Mouse (Mus musculus) brown adipose tissue, adult 24 weeks (tissue): ENCODE measurements at regions not wholly inside any gene's neighbourhood (a gene's known extent, or its start where the extent isn't known, plus 50 kb on each side); places are given as distances from the start of the nearest gene placed in this dataset.

ENCODE experiments used
- H3K27ac ChIP-seq: fragments of 200-500 bp; replicated peaks from 2 replicates; pipeline ENCODE4 v1.5.1; 2012; ENCODE audit warnings: low read depth, mild to moderate bottlenecking, low read length
- H3K4me1 ChIP-seq: fragments of 200-500 bp; 2 replicates; pipeline ENCODE4 v1.6.1; 2012; ENCODE audit warnings: low read length, mixed read lengths; ENCODE audit not compliant: control insufficient read depth, insufficient read depth, insufficient read length
- H3K4me3 ChIP-seq: fragments of 200-500 bp; 2 replicates; pipeline ENCODE4 v1.5.1; 2012; ENCODE audit warnings: low read depth, mild to moderate bottlenecking, low read length, moderate library complexity; ENCODE audit not compliant: insufficient read depth

GRCm38 (mm10) chr6:93291711-93292110, 348.4 kb upstream of the Adamts9 start:
- H3K27ac ChIP-seq = no peak overlapping the region

DNA sequence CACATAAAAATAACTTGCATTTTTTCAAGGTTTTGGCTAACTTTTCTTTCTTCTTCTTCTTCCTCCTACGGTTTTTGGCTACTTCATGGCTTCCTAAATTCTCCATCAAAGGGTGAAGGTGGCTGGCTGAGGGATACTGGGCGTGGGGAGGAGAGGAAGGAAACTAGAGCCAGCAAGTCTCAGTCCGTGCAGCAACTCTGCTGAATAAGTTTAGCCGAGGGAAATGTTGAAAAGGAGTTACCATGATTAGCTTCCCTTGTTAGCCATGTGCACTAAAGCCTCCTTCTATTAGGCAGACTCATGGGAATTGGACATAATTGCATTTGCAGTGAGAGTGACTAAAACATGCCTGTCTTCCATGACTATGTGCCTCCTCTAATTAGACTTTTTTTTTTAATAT, 345.1 kb upstream of the Adamts9 start:
- peaks cover 2% of the 10 kb centered on the region; the same call in 1 of the 2 replicates for H3K4me1 ChIP-seq

More at GRCm38 (mm10) chr6:93291711-93292110, 348.4 kb upstream of the Adamts9 start:
- peaks cover 2% of the 10 kb centered on the region; the same call in 1 of the 2 replicates for H3K4me1 ChIP-seq
- no peak overlapping the region for H3K4me3 ChIP-seq

DNA sequence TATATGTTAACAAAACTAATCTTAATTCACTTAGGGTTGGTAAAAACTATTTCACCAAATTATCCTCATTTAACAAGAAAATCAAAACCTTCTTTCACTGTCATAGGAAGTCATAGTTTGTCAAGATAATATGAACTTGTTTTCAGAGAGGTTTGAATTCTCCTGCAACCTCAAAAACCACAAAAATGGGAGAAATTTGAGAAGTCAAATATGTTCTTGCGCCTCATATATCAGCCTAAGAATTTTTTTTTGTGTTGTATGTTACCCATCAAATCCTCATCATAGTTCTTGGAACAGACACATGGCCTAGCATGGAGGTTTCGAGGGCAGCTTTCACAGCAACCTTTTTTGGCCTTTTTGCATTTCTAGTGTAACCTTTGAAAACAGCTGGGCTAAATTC, 342.5 kb upstream of the Adamts9 start:
- Histone ChIP-seq H3K27ac (no peak overlapping the region), H3K4me3 (no peak overlapping the region), H3K4me1 (peaks cover 2% of the 10 kb centered on the region; the same call in 1 of the 2 replicates)

More for the DNA sequence above, 345.1 kb upstream of the Adamts9 start:
- Histone ChIP-seq H3K27ac (no peak overlapping the region), H3K4me3 (no peak overlapping the region)

- Histone ChIP-seq H3K27ac (no peak overlapping the region), H3K4me3 (no peak overlapping the region), H3K4me1 (no peaks in the 10 kb centered on the region)
These were observed 338.2 kb upstream of the Adamts9 start for GRCm38 (mm10) chr6:93281530-93281929.

DNA sequence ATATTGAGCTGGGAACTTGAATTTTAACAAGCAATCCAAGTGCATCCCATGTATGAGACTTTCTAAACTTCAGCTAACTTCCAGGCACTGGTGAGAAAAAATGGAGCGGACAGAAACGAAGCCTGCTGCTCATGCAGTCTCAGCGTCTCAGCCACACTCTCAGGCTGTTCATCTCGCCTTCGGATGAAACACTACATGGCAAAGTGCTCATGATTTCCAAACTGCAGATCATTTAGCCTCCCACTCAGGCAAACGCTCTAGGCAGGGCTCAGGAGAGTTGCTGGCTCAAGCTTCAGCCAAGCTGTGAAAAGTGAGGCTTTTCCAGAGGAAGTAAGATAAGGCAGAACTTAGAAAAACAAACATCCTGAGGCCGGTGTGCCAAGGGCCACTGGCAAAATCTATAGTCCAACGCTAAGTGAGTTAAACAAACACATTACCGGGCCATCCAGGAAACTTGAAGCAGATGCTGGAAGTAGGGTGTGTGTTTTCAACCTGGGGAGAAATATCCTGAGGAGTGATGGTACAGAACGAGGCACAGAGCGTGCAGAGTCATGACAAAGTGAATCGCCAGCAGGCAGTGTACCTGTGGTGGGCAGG, 330.7 kb upstream of the Adamts9 start:
- Histone ChIP-seq H3K4me1 (peaks cover 12% of the 10 kb centered on the region), H3K4me3 (no peak overlapping the region), H3K27ac (peak overlapping the region; percentile 22)

DNA sequence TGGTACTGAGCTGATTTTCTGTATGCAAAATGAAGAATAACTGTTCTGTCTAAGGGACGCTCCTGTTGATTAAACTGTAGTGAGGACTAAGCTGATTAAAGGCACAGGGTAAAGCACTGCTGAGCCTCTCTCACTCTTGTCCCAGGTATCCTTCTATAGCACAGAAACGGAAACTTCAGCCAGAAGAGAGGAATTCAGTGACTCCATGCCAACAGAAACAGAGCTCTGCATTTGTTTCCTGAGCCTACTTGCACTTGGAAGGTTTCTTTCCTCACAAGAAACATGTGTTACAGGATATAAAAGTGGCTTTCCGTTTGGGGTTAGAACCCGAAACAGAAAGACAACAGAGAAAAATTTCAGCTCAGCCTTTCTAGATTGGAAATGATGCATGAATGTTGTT, 328.9 kb upstream of the Adamts9 start:
- peaks cover 12% of the 10 kb centered on the region for H3K4me1 ChIP-seq
- H3K4me3 ChIP-seq = no peak overlapping the region
- H3K27ac ChIP-seq = no peak overlapping the region

- H3K4me3 ChIP-seq = no peak overlapping the region
- peaks cover 3% of the 10 kb centered on the region; the same call in 1 of the 2 replicates for H3K4me1 ChIP-seq
- no peak overlapping the region for H3K27ac ChIP-seq
These were observed 323.5 kb upstream of the Adamts9 start for GRCm38 (mm10) chr6:93266826-93267225.

DNA sequence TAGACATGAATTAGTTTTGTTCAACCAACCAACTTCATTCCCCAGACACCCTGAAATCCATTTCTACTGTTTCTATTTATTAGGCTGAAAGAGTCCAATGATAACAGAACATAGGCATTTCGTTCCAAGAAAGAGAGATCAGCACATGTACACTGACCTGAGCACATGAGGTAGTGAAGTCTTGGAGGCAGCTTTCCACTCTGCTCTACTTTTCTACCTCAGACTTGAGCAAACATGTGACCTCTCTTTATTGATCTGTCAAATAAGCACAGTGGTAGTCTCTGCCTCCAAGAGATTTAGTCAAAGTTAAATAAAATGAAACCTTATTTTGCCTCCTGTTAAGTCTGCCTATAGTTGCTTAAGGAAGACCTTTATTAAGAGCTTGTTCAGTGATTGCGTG, 321.9 kb upstream of the Adamts9 start:
- Histone ChIP-seq H3K4me3 (no peak overlapping the region), H3K27ac (no peak overlapping the region), H3K4me1 (peaks cover 3% of the 10 kb centered on the region; the same call in 1 of the 2 replicates)

GRCm38 (mm10) chr6:93260827-93261226, 317.5 kb upstream of the Adamts9 start:
- Histone ChIP-seq H3K4me3 (no peak overlapping the region), H3K27ac (no peak overlapping the region), H3K4me1 (peaks cover 15% of the 10 kb centered on the region; the same call in 1 of the 2 replicates)

DNA sequence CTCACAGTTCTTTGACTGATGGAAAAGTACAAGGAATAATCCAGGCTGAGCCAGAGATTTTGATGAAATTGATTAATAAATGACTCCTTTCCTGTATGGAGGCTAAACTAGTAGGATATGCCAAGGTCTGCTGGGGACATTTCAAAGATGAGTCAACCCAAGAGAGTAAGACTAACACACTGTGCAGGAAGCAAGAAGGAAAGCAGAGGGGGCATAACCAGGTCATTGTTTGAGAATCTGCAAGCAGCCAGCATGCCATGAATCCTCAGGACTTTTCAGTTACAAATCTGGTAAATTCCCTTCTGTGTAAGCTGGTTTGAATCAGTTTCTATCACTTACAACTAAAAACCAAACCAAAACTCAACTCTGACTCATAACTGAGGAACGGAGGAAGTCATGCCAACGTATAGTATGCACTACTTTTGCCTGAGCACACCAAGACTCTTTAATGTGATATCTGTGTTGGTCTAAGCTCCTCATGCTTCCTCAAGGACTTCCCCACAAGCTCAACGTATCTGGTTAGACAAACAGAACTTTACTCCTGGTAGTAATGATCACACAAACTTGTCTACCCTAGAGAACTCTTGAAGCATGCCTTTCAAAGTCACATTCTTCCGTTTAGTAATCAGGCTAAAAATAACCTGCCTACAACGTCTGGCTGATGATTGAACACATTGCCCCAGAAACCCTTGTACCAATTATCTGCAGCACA, 314.0 kb upstream of the Adamts9 start:
- Histone ChIP-seq H3K27ac (peak overlapping the region; percentile 95), H3K4me1 (peaks cover 13% of the 10 kb centered on the region; the same call in 1 of the 2 replicates), H3K4me3 (no peak overlapping the region)

GRCm38 (mm10) chr6:93253746-93254145, 310.5 kb upstream of the Adamts9 start:
- Histone ChIP-seq H3K27ac (no peak overlapping the region), H3K4me3 (no peak overlapping the region), H3K4me1 (peaks cover 12% of the 10 kb centered on the region; the same call in 1 of the 2 replicates)

- Histone ChIP-seq H3K4me3 (no peak overlapping the region), H3K27ac (no peak overlapping the region), H3K4me1 (no peaks in the 10 kb centered on the region)
These were observed 305.7 kb upstream of the Adamts9 start for GRCm38 (mm10) chr6:93248973-93249372.

DNA sequence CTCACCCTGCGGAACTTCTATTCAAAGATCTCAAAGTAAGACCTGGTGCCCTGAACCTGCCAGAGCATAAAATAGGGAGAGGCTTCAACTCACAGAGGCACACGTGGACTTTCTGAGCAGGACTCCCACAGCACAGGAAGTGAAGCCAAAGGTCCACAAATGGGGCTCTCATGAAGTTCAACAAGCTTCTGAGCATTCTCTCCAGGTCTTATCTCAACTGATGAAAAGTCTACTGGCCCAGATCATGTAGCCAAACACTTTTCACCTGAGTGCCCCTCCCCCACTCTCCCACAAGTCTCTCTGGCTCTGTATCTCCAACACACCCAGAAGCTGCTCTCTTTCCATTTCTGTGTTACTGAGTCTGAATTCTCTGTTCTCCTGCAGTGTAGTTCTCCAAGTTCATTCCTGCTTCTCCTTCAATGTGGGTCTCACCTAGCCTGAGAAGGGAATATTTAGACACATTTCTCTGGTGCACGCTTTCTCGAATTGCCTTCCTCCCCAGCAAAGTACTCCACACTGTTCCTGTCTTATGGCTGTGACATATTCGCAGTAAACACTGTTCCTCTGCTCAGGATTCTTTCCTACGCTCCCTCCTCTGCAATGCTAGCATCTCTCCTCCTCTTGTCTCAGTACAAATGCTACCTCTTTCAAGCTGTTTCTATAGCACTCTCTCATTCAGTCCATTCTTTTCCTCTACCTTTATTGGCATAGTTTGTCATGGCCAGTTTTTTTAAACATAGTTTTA, 303.4 kb upstream of the Adamts9 start:
- H3K27ac ChIP-seq = no peak overlapping the region
- H3K4me1 ChIP-seq = no peaks in the 10 kb centered on the region
- no peak overlapping the region for H3K4me3 ChIP-seq

DNA sequence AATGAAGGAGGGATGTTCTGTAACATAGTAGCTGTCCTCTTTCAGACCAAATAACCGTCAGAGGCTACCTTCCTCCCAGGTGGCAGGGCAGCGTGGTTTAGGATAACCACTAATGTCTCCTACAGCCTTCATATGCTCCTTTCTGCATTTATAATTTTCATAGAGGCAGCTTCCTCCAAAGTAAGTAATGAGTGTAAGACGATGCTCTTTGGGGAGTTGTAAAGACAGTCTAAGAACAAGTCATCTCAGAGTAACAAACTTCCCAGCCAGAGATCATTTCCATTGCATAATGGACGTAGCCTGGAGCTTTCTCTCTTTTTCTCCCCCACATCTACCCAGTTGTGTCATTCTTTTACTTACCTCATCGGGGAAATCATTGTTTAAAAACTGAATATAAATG, 292.3 kb upstream of the Adamts9 start:
- Histone ChIP-seq H3K27ac (peak overlapping the region; percentile 13; the same call in 1 of the 2 replicates), H3K4me3 (no peak overlapping the region), H3K4me1 (peaks cover 9% of the 10 kb centered on the region; the same call in 1 of the 2 replicates)

DNA sequence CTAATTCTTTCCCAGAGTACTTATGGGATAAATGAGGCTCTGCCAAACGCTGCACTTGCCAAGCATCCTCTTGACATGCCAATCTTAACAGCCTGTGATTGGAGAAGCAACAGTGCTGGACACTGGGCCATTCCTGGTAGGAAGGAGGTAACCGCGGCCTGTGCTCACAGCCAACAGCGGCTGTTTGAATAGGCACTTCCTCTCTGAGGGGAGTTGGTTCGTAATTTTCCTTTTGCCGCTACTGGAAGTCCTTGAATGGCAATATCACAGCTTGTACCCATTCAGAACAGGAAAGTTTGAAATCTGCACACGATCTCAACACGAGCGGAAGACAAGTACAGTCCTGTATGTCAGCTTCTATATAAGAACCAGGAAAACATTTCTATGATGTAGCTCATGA, 289.3 kb upstream of the Adamts9 start:
- H3K4me1 ChIP-seq = peaks cover 9% of the 10 kb centered on the region; the same call in 1 of the 2 replicates
- no peak overlapping the region for H3K4me3 ChIP-seq
- peak overlapping the region; percentile 84 for H3K27ac ChIP-seq
